Mouse (Mus musculus) hindbrain, embryonic 13.5 days (tissue): ENCODE results near the gene F8. TPM values are rescaled to one million over a fixed set of nuclear protein-coding genes. Genes with fewer than 3 reads are reported as not detected.

Source experiments
- ATAC-seq: fragments of 200-750 bp; cut with Nextera tagmentation; 2 replicates; pipeline ENCODE4 v1.8.0; 2017; ENCODE audit warnings: moderate TSS enrichment; ENCODE audit not compliant: low FRiP score
- H3K27ac ChIP-seq: fragments of 300-500 bp; sonication (generic); 2 replicates; pipeline ENCODE4 v1.5.1; 2015; ENCODE audit warnings: inconsistent platforms, mild to moderate bottlenecking, moderate library complexity
- H3K27me3 ChIP-seq: fragments of 300-500 bp; sonication (generic); 2 replicates; pipeline ENCODE4 v1.6.1; 2015; ENCODE audit warnings: mild to moderate bottlenecking, inconsistent platforms
- H3K36me3 ChIP-seq: fragments of 300-500 bp; sonication (generic); 2 replicates; pipeline ENCODE4 v1.6.1; 2015; ENCODE audit warnings: mild to moderate bottlenecking, inconsistent platforms
- H3K4me1 ChIP-seq: fragments of 300-500 bp; sonication (generic); replicated peaks from 2 replicates; pipeline ENCODE4 v1.6.1; 2015; ENCODE audit warnings: inconsistent platforms
- H3K4me2 ChIP-seq: fragments of 300-500 bp; sonication (generic); 2 replicates; pipeline ENCODE4 v1.6.1; 2015; ENCODE audit warnings: inconsistent platforms, mild to moderate bottlenecking, moderate library complexity
- H3K4me3 ChIP-seq: fragments of 300-500 bp; sonication (generic); 2 replicates; pipeline ENCODE4 v1.5.1; 2015; ENCODE audit warnings: mild to moderate bottlenecking, inconsistent platforms
- H3K9ac ChIP-seq: fragments of 300-500 bp; sonication (generic); 2 replicates; pipeline ENCODE4 v1.6.1; 2015; ENCODE audit warnings: mild to moderate bottlenecking, inconsistent platforms
- H3K9me3 ChIP-seq: fragments of 300-500 bp; sonication (generic); 2 replicates; pipeline ENCODE4 v1.6.1; 2016; ENCODE audit warnings: inconsistent platforms
- WGBS: fragments of 180-500 bp; shearing (Covaris S2); methylation state at CpG from one replicate; pipeline ENCODE4 v1.1.7; 2015; 5-methylcytosine and 5-hydroxymethylcytosine counted together
- polyA plus RNA-seq: library from polyadenylated mRNA; unstranded; fragments of >200 nt; fragmentation: Nextera tagmentation; extraction: Ambion mirVana; gene quantifications from 2 replicates; pipeline ENCODE4 v1.2.1, GENCODE M21; 2015

F8 gene
- 1.5 and 2.7 TPM in 2 replicates for polyA plus RNA-seq

DNA sequence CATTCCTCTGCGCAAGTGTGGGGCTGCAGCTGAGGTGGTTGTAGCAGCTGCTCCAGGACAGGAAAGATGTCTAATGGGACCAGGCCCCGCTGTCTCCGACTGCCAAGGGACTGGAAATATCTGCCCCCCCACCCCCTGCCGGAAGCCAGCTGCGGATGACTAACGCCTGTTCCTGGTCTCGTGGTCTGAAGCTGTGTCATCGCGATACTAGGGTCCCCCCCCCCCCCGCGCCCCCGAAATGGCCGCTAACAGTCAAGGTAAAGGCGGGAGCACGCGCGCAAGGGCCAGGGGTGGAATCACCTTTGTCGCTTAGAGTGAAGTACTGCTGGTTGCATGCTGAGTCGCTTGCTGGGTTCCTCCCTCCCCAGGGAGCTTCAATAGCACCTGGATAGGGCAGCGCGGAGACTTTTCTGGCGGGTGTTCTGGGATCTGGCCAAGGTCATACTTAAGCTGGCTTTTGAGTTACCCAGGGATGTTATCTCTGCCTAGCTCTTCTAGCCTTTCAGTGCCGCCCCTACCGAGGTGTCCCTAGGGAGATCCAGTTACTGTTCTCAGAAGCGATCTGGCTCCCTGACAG is at the start of gene F8, which contains the start of gene Fundc2:
TSS of gene F8 (minus strand) at position 421 of the 577 bp plus-strand sequence.
TSS of gene Fundc2 (plus strand) at position 205 of the 577 bp plus-strand sequence.
- Histone ChIP-seq H3K4me2 (peak within 1 kb of the TSS; percentile 51), H3K36me3 (no peaks in the 10 kb centered on the region), H3K4me3 (peak within 1 kb of the TSS; percentile 53), H3K9me3 (no peaks in the 10 kb centered on the region), H3K4me1 (no peaks in the 10 kb centered on the region), H3K9ac (peak within 1 kb of the TSS; percentile 73), H3K27ac (peak within 1 kb of the TSS; percentile 79), H3K27me3 (no peaks in the 10 kb centered on the region)
- peak; percentile 99 for ATAC-seq
- WGBS: 14% methylated on average over 17 of the region's 25 CpGs

DNA sequence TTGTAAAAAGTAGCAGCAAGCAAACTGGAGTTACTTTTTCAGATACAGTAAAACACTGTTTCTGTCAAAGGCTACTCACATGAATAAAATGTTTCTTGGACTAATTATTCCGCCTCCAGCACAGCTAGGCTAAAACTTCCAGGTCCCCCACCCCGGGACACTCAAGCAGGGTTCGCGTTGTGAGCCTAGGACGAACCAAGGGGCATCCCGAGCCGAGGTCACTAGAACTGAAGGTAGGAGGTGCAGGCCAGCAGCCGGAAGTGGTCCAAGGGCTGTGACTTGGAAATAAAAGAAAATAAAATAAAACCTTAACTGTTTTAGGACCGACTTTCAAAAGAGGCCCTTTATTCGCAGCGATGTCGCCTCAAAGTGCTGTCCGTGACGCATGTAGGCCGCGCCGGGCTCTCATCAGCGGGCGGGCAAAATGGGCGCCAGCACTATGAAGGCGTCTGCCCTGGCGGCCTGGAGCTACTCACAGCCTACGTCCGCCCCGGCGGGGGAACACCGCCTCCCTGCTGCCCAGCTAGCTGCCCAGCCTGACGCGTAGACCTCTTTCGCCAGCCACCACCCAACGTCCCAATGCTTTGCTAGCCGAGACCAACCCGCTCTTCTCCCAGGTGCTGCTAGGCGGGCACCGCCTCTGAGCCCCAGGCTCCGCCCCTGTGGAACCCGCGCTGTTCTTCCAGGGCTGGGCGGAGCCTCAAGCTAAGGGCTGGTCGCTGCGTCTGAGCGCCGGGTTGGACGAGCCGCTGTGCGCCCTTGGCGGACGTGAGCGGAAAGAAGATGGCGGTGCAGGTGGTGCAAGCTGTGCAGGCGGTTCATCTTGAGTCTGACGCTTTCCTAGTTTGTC is 33.7 kb upstream of the F8 start, which contains the start of the genes Cmc4, Mtcp1 and Brcc3:
TSS of gene Cmc4 (minus strand) at position 649 of the 850 bp plus-strand sequence.
TSS of gene Mtcp1 (minus strand) at position 653 of the 850 bp plus-strand sequence.
TSS of gene Brcc3 (plus strand) at position 693 of the 850 bp plus-strand sequence.
- no peaks in the 10 kb centered on the region for H3K4me1 ChIP-seq
- no peaks in the 10 kb centered on the region for H3K36me3 ChIP-seq
- H3K27ac ChIP-seq: peak within 1 kb of the TSS; percentile 91
- peak within 1 kb of the TSS; percentile 54 for H3K4me2 ChIP-seq
- no peaks in the 10 kb centered on the region for H3K27me3 ChIP-seq
- 16% methylated on average over 52 of the region's 52 CpGs for WGBS
- H3K9me3 ChIP-seq: no peaks in the 10 kb centered on the region
- peak within 1 kb of the TSS; percentile 50 for H3K4me3 ChIP-seq
- peak; percentile 100 for ATAC-seq
- H3K9ac ChIP-seq: peak within 1 kb of the TSS; percentile 68

DNA sequence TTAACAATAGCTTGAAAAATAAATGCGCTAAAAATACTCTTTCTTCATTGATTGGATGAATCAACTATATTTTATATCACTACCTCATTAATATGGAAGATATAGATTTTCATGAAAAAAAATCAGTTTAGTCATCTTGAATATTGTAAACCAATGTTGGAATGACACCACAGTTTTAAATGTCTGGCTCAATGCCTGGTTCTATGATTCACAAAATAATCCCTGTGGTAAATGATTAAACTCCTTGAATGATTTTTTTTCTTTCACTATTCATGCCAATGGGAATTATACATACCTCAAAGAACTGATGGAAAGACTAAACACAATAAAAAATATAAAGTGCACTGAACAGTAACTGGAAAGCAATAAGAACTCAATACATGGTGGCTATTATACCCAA is 27.3 kb upstream of the F8 start:
- H3K9ac ChIP-seq: no peak overlapping the region
- H3K27ac ChIP-seq: no peak overlapping the region
- H3K36me3 ChIP-seq: no peaks in the 10 kb centered on the region
- no peaks in the 10 kb centered on the region for H3K4me1 ChIP-seq
- H3K9me3 ChIP-seq: no peaks in the 10 kb centered on the region
- H3K4me3 ChIP-seq: no peak overlapping the region
- WGBS: 89% methylated on average over 1 of the region's 1 CpGs
- H3K4me2 ChIP-seq: no peak overlapping the region
- no peak for ATAC-seq
- no peaks in the 10 kb centered on the region for H3K27me3 ChIP-seq

DNA sequence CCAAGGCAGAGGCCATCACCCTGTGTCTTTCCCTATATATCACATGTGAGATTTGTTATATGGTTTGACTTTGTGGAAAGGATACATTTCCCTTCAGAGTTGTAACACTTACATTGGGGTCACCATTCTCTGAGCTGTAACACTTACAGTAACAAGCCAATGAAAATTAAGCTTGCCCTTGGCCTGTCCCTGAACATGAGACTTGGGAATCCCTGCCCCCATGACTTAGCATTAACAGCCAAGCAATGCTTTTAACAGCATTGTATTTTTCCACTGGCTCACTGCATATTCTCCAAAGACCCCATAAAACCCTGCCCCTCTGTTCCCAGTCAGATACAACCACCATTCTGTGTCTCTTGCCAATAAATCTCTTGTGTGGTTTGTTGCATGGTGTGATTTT is 20.9 kb upstream of the F8 start:
- Histone ChIP-seq H3K4me2 (no peak overlapping the region), H3K9ac (no peak overlapping the region), H3K4me1 (no peaks in the 10 kb centered on the region), H3K27me3 (no peaks in the 10 kb centered on the region), H3K4me3 (no peak overlapping the region), H3K36me3 (no peaks in the 10 kb centered on the region), H3K9me3 (no peaks in the 10 kb centered on the region), H3K27ac (no peak overlapping the region)
- no peak for ATAC-seq

DNA sequence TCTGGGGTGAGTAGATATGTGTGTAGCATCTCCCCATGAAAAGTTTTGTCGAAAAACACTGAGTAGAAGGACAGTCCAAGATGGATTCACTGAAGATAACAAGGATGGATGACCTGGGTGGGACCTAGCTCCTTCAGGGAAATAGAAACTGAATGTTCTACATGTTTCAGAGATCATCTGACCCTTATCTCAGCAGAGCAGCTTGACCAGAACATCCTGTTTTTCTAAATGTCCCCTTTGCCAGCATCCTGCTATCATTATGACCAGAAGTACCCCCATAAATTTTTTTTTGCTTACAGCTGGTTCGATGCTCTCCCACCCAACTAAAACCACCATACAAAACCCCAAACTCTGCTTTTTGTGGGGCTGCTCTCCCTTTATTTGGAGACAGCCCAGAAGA is 20.3 kb upstream of the F8 start:
- no peak overlapping the region for H3K4me3 ChIP-seq
- WGBS: 74% methylated on average over 2 of the region's 2 CpGs
- no peak for ATAC-seq
- H3K9ac ChIP-seq: no peak overlapping the region
- no peak overlapping the region for H3K27ac ChIP-seq
- H3K9me3 ChIP-seq: no peaks in the 10 kb centered on the region
- no peak overlapping the region for H3K4me2 ChIP-seq
- H3K27me3 ChIP-seq: no peaks in the 10 kb centered on the region
- H3K4me1 ChIP-seq: no peaks in the 10 kb centered on the region
- no peaks in the 10 kb centered on the region for H3K36me3 ChIP-seq

DNA sequence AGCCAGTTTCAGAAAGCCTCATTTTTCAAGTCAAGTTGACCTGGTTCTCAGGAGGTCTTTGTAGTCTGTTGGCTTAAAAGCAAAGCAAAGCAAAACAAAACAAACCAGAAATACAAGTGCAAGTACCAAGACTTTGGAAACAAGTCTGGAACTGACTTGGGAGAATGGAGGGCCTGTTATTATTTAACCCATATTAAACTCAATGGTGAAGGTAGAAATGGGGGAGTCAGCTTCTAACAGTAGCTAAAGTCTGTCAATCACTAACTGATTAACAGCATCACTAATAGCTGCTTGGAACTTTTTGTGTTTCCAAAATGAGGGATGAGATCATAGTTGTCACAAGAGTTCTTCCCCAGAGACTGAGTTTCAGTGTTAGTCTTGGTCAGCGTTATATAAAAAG is 17.1 kb upstream of the F8 start:
- 85% methylated on average over 1 of the region's 1 CpGs for WGBS
- ATAC-seq: no peak
- Histone ChIP-seq H3K36me3 (no peaks in the 10 kb centered on the region), H3K27me3 (no peaks in the 10 kb centered on the region), H3K4me3 (no peak overlapping the region), H3K9ac (no peak overlapping the region), H3K9me3 (no peaks in the 10 kb centered on the region), H3K27ac (no peak overlapping the region), H3K4me2 (no peak overlapping the region), H3K4me1 (no peaks in the 10 kb centered on the region)

DNA sequence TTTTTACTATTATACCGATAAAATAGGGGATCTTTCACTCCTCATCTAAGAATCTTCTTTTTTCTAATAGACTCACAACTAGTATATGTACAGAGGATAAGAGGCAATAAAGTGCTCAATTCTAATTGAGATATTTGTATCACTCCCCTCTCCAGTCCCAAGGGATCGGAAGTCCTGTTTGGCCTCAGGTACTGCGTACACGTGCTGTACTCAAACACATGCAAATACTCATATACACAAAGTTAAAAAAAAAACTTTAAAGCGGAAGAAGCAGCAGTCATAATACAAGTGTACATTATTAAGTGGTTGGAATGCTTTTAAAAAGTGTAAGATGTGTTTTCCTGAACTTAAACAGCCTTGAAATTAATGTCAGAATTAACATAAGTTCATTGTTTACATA is 716 bp downstream of the F8 start:
- Histone ChIP-seq H3K4me2 (peak overlapping the region; percentile 51), H3K9ac (0 out of 2 replicates have a peak overlapping the region, but pooled peaks have one; percentile 73), H3K36me3 (no peaks in the 10 kb centered on the region), H3K4me3 (peak overlapping the region; percentile 53), H3K9me3 (no peaks in the 10 kb centered on the region), H3K4me1 (no peaks in the 10 kb centered on the region), H3K27me3 (no peaks in the 10 kb centered on the region), H3K27ac (no peak overlapping the region)
- peak; percentile 10; the same call in 1 of the 2 replicates for ATAC-seq
- WGBS: 74% methylated on average over 5 of the region's 5 CpGs

DNA sequence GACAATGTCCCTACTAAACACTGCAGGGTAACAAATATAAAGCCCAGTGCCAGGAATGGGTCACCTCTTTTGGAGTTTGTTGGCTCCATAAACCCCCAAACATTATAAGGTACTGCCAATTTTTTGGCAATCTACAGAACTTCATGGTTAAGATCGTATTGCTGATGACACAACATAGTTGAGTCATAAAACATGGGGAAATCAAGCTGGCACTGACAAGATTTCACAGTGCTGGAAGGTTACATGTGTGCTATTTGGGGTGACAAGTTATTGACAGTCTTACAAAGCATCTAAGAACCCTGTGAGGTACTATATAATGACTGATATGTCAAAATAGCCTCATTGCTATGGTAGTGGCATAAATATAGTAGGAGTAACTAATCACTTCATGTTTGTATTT is 1.2 kb downstream of the F8 start:
- Histone ChIP-seq H3K36me3 (no peaks in the 10 kb centered on the region), H3K27me3 (no peaks in the 10 kb centered on the region), H3K4me3 (no peak overlapping the region), H3K4me1 (no peaks in the 10 kb centered on the region), H3K4me2 (no peak overlapping the region), H3K27ac (no peak overlapping the region), H3K9ac (no peak overlapping the region), H3K9me3 (no peaks in the 10 kb centered on the region)
- 94% methylated on average over 1 of the region's 1 CpGs for WGBS
- no peak for ATAC-seq

DNA sequence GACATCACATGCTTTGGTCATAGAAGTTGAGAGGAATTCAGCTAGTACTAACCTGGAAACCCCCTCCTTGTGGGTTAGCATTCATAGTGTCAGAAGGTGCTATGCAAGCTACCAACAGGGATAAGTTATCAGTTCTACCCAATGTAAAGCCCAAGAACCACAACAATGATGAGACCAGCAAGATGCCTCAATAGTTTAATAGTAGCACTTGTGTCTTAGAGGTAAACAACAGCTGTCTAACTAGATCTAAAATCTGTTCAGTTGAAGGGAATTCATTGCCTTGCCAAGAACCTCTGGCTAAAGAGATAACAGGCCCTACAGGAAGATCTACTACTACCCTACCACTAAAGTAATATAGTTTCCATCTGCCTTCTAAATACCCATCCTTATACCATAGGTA is 5.6 kb downstream of the F8 start:
- no peak for ATAC-seq
- Histone ChIP-seq H3K27me3 (no peaks in the 10 kb centered on the region), H3K4me1 (no peaks in the 10 kb centered on the region), H3K9ac (no peak overlapping the region), H3K9me3 (no peaks in the 10 kb centered on the region), H3K27ac (no peak overlapping the region), H3K36me3 (no peaks in the 10 kb centered on the region), H3K4me2 (no peak overlapping the region), H3K4me3 (no peak overlapping the region)

DNA sequence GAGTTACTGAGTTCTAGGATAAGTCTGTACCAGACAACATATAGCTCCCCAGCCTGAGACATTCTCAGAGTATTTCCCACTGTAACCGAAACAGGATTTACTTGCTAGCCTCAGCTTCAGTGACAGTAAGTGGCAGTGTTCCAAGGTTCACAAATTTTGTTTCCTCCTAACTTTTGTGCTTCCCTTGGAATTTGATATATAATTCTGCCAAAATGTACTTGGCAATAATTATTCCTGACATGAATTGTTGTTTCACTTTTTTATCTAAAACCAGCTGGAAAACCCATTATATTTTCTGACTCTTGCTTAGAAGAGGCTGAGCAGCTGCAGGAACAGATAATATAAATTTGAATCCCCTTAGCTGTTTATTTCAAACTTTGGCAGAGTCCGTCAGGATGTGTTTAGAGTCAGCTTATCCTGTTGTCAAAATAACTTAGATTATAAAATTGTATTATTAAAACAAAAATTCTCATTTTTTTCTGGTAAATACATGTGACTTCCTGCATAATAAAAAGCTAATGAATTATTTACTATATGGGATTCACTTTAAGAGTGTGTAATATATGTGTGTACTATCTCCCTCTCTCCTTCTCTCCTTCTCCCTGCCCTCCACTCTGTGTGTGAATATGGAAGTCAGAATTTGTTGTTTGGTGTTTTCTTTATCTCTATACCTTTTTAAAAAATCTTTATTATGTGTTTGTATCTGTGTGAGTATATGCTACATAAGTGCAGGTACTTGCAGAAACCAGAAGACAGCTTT is 9.6 kb downstream of the F8 start:
- no peaks in the 10 kb centered on the region for H3K9me3 ChIP-seq
- 83% methylated on average over 2 of the region's 2 CpGs for WGBS
- ATAC-seq: no peak

DNA sequence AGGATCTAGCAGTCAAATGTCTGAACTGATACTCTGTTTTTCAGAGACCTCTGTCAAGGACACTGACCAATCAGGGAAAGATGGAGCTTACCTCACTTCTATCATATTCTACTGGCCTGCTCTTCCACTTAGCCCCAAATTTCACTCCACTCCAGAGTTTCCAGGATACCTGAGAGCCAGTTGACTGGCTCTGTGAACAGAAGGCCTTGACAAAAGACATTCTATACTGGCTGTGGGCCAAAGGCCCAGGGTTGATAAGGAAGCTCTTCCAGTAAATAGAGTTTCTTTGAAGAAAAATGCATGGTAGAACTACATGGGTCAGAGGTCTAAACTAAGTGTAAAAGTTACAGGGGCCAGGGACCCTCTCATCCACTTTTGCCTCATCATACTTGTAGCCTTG is 12.2 kb downstream of the F8 start:
- no peaks in the 10 kb centered on the region for H3K4me1 ChIP-seq

More for the DNA sequence above, 9.6 kb downstream of the F8 start:
- no peaks in the 10 kb centered on the region for H3K4me1 ChIP-seq
- no peak overlapping the region for H3K27ac ChIP-seq
- no peak overlapping the region for H3K4me3 ChIP-seq
- H3K36me3 ChIP-seq: no peaks in the 10 kb centered on the region
- no peak overlapping the region for H3K9ac ChIP-seq
- no peak overlapping the region for H3K4me2 ChIP-seq
- H3K27me3 ChIP-seq: no peaks in the 10 kb centered on the region

DNA sequence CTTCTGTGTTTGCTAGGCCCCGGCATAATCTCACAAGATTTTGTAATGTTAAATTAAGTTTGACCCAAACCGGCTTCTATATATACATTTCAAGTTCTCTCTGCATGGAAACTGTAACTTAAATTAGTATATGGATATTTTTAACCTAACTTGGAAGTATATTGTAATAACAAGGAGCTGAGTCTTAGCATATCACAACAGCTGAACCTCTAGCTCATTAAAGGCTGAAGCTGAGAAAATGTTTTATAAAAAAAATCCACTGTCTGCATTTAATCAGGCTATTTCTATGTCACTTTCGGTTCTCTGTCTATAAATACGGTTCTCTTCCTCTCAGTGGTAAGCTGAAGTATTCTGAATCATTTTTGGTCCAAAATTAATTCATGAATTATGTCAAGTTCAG is 58.9 kb downstream of the F8 start:
- Histone ChIP-seq H3K4me1 (no peaks in the 10 kb centered on the region), H3K9me3 (no peaks in the 10 kb centered on the region), H3K36me3 (no peaks in the 10 kb centered on the region), H3K27me3 (no peaks in the 10 kb centered on the region), H3K4me3 (no peak overlapping the region), H3K4me2 (no peak overlapping the region), H3K9ac (no peak overlapping the region), H3K27ac (no peak overlapping the region)
- 94% methylated on average over 4 of the region's 4 CpGs for WGBS
- ATAC-seq: no peak

More for the DNA sequence above, 12.2 kb downstream of the F8 start:
- Histone ChIP-seq H3K27me3 (no peaks in the 10 kb centered on the region), H3K4me3 (no peak overlapping the region), H3K36me3 (no peaks in the 10 kb centered on the region), H3K9ac (no peak overlapping the region), H3K4me2 (no peak overlapping the region), H3K27ac (no peak overlapping the region), H3K9me3 (no peaks in the 10 kb centered on the region)
- no peak for ATAC-seq
